Mouse (Mus musculus): ENCODE measurements around the gene Gsc. TPM values are rescaled to one million over a fixed set of nuclear protein-coding genes. Genes with fewer than 3 reads are reported as not detected.
"Not testable (repeated sequence)": the region's sequence is repeated elsewhere in the genome, so short reads cannot be mapped to it uniquely, and the experiment has no call there.

The Gsc gene
- total and polyA plus RNA-seq, 2 experiments from 2014 or later = 1.5 TPM; not detected in 1

DNA sequence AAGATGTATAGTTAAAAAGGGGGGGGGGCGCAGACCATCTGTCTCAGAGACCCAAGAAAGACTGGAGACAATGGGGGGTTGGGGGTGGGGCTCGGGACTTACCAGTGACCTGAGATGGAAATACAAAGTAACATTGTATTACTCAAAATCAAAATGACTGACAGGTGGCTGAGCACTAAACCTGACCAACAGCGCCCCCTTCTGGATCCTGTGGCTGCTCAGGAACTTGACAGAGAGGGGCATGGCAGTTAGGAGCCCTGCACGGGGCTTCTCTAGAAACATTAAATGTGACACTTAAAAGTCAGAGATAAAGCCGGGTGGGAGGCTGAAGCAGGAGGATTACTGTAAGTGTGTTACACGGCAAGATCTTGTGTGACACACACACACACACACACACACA lies 13.8 kb downstream of the Gsc start:
- DNase-seq (no peak), ATAC-seq (no peak)
- Histone ChIP-seq H3K4me2 (ENCODE audit: low read depth) (no peak overlapping the region), H3K9me3 (ENCODE audit: low read length) (no peaks in the 10 kb centered on the region), H3K9ac (no peak overlapping the region), H3K36me3 (ENCODE audit: insufficient read depth) (no peaks in the 10 kb centered on the region), H3K27me3 (ENCODE audit: insufficient read depth, low read length) (no peaks in the 10 kb centered on the region; the same call in 1 of the 2 replicates), H3K4me1 (ENCODE audit: insufficient read depth) (no peaks in the 10 kb centered on the region), H3K4me3 (ENCODE audit: low read depth, low read length) (no peak overlapping the region), H3K27ac (ENCODE audit: low read depth, low read length) (no peak overlapping the region)
- no peak for TF ChIP-seq CTCF (IDR thresholded peaks at IDR 0.05; ENCODE audit: low read depth)
- 61% methylated on average over 6 of the region's 6 CpGs for WGBS

DNA sequence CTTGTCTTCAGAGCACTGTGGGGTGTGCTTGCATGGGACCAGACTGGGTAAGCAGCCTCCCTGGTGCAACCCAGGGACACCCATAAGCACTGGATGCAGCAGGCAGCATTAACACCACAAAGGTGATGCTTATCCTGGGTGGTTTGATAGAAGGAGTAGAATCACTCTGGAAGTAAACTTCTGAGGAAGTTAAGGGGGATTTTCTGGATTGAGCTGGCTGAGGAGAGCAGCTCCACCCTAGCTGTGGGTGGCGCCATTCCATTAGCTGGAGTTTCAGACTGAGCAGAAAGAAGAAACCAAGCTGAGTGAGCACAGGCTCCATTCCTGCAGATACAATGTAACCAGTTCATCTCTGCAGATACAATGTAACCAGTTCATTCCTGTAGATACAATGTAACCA lies 20.1 kb downstream of the Gsc start:
- Histone ChIP-seq H3K4me1 (ENCODE audit: insufficient read depth) (no peaks in the 10 kb centered on the region), H3K27ac (ENCODE audit: low read depth, low read length) (no peak overlapping the region), H3K4me2 (ENCODE audit: low read depth) (no peak overlapping the region), H3K27me3 (ENCODE audit: insufficient read depth, low read length) (no peaks in the 10 kb centered on the region), H3K9ac (no peak overlapping the region), H3K36me3 (ENCODE audit: insufficient read depth) (no peaks in the 10 kb centered on the region), H3K9me3 (ENCODE audit: low read length) (no peaks in the 10 kb centered on the region), H3K4me3 (ENCODE audit: low read depth, low read length) (no peak overlapping the region)
- WGBS = 52% methylated on average over 1 of the region's 1 CpGs
- TF ChIP-seq CTCF (IDR thresholded peaks at IDR 0.05; ENCODE audit: low read depth) = no peak
- ATAC-seq = no peak
- no peak for DNase-seq

DNA sequence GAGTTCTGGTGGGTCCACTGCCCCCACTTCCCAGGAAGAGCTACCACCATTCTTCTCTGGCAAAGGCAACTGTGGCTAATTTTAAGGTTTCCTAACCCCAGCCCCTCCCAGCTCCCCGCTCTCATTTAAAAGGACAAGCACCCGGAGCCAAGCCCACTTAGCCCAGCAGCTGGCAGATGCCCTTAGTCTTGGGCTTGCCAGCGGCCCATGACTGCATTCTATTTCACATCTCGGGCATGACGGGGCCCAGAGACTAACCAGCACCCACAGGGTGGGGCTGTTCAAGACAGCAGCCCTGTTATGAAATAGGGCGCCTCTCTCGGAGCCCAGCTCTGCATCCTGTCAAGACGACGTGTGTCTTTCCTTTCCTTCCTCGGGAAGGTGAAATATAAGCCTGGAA lies 22.9 kb downstream of the Gsc start:
- Histone ChIP-seq H3K27ac (ENCODE audit: low read depth, low read length) (no peak overlapping the region), H3K9ac (no peak overlapping the region), H3K4me1 (ENCODE audit: insufficient read depth) (no peaks in the 10 kb centered on the region), H3K27me3 (ENCODE audit: insufficient read depth, low read length) (no peaks in the 10 kb centered on the region), H3K4me3 (ENCODE audit: low read depth, low read length) (no peak overlapping the region), H3K4me2 (ENCODE audit: low read depth) (no peak overlapping the region), H3K36me3 (ENCODE audit: insufficient read depth) (no peaks in the 10 kb centered on the region), H3K9me3 (ENCODE audit: low read length) (no peaks in the 10 kb centered on the region)
- no peak for TF ChIP-seq CTCF (IDR thresholded peaks at IDR 0.05; ENCODE audit: low read depth)
- ATAC-seq (no peak), DNase-seq (no peak)
- WGBS = 65% methylated on average over 10 of the region's 10 CpGs

DNA sequence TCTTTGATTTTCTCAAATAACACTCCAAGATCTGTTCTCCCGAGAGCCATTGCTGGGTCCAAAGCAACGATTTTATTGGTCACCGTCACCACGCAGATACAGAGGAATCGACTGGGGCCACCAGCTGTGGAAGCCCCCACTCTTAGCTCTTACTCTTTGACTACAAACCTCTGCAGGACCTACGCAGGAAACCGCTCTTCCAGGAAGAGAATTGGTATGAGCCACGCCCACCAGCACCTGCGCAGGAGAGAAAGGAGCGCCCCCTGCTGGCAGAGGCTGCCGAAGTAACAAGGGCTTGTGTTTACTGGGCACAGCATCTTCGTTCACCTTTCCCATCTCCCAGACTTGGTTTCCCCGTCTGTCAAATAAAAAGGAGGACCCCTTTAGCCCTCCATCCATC lies 25.0 kb downstream of the Gsc start:
- Histone ChIP-seq H3K4me1 (ENCODE audit: insufficient read depth) (no peaks in the 10 kb centered on the region), H3K27me3 (ENCODE audit: insufficient read depth, low read length) (no peaks in the 10 kb centered on the region), H3K9ac (no peak overlapping the region), H3K36me3 (ENCODE audit: insufficient read depth) (no peaks in the 10 kb centered on the region), H3K4me2 (ENCODE audit: low read depth) (no peak overlapping the region), H3K9me3 (ENCODE audit: low read length) (no peaks in the 10 kb centered on the region), H3K27ac (ENCODE audit: low read depth, low read length) (no peak overlapping the region), H3K4me3 (ENCODE audit: low read depth, low read length) (no peak overlapping the region)
- DNase-seq (peak; percentile 32), ATAC-seq (no peak)
- 36% methylated on average over 13 of the region's 13 CpGs for WGBS
- peak; percentile 61 for TF ChIP-seq CTCF (IDR thresholded peaks at IDR 0.05; ENCODE audit: low read depth)

DNA sequence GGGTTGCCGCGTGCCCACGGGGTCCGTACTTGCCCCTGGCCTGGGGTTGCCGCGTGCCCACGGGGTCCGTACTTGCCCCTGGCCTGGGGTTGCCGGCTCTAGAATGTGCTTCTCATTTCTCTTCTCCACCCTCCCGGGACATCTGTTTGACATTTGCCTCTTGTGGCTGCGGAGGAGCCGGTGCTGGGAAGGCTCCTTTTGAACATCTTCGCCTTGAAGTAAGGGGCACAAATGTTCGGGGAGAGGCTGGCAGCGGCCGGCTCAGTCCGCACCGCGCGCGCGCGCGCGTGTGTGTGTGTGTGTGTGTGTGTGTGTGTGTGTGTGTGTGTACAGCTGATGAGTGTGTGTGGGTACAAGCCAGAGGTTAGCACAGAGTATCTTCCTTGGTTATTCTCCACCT lies 26.1 kb downstream of the Gsc start:
- H3K4me2 ChIP-seq (ENCODE audit: low read depth); H3K4me1 ChIP-seq (ENCODE audit: insufficient read depth); ATAC-seq; H3K27me3 ChIP-seq (ENCODE audit: insufficient read depth, low read length); H3K4me3 ChIP-seq (ENCODE audit: low read depth, low read length); H3K36me3 ChIP-seq (ENCODE audit: insufficient read depth); DNase-seq; H3K27ac ChIP-seq (ENCODE audit: low read depth, low read length); H3K9me3 ChIP-seq (ENCODE audit: low read length); H3K9ac ChIP-seq: not testable (repeated sequence)
- WGBS = 90% methylated on average over 25 of the region's 25 CpGs

DNA sequence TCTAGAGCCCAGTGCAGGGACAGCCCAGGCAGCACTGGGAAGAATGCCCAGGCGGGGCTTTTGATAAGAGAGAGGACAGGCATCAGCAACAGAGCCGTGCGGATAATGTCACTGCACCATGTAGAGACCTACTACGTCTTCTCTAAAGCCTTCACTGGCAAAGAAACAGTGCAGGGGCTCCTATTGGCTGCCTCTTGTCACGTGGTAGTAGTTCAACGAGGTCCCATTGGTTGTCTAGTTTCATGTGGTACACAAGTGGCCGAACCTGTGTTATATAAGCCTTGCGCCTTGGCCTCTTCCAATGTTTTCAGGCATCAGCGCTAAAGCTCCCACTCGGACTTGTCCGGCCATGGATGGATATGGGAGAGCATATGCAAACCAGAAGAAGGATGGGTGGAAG lies 29.4 kb downstream of the Gsc start:
- WGBS = 81% methylated on average over 11 of the region's 11 CpGs
- Histone ChIP-seq H3K4me1 (ENCODE audit: insufficient read depth) (no peaks in the 10 kb centered on the region), H3K9ac (no peak overlapping the region), H3K27me3 (ENCODE audit: insufficient read depth, low read length) (peaks cover 5% of the 10 kb centered on the region; the same call in 1 of the 2 replicates), H3K27ac (ENCODE audit: low read depth, low read length) (no peak overlapping the region), H3K4me3 (ENCODE audit: low read depth, low read length) (no peak overlapping the region), H3K9me3 (ENCODE audit: low read length) (no peaks in the 10 kb centered on the region), H3K4me2 (ENCODE audit: low read depth) (no peak overlapping the region), H3K36me3 (ENCODE audit: insufficient read depth) (no peaks in the 10 kb centered on the region)
- no peak for TF ChIP-seq CTCF (IDR thresholded peaks at IDR 0.05; ENCODE audit: low read depth)
- ATAC-seq = no peak
- DNase-seq = no peak

DNA sequence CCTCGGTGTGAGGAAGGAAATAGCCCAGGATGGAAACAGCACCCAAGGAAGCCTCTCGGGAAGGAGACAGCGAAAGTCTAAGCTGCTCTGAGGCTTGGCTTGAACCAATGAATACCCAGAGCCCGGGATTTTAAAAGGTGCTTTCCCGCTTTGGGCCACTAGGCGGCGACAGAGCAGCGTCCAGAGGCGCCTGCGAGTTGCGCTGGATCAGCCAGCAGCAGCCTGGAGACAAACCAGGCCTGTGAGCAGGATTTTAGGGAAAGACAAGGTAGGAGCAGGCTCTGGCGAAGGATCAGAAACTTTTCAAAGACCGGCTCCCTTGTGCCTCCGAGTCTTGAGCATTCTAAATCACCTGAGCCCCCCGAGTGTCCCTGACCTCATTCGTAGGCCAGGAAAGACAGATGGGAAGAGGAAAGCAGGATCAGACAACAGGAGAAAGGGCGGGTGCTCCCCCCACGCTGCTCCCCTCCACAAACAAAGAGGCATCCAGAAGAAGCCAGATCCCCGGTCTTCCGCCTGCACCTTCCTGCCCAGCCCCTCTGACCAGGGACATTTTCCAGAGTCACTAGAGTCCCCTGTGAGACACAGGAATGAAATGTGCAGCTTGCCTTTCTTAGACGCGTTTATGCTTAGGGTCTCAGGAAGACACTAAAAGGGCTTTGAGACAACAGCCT lies 32.9 kb downstream of the Gsc start:
- peak; percentile 93 for DNase-seq
- WGBS = 11% methylated on average over 22 of the region's 22 CpGs
- no peak overlapping the region for H3K9ac ChIP-seq

More for the DNA sequence above, 32.9 kb downstream of the Gsc start:
- Histone ChIP-seq H3K27ac (ENCODE audit: low read depth, low read length) (no peak overlapping the region), H3K27me3 (ENCODE audit: insufficient read depth, low read length) (peaks cover 5% of the 10 kb centered on the region; the same call in 1 of the 2 replicates), H3K9me3 (ENCODE audit: low read length) (no peaks in the 10 kb centered on the region), H3K4me2 (ENCODE audit: low read depth) (no peak overlapping the region), H3K4me3 (ENCODE audit: low read depth, low read length) (no peak overlapping the region), H3K36me3 (ENCODE audit: insufficient read depth) (no peaks in the 10 kb centered on the region), H3K4me1 (ENCODE audit: insufficient read depth) (no peaks in the 10 kb centered on the region)
- peak; percentile 76 for ATAC-seq
- TF ChIP-seq CTCF (IDR thresholded peaks at IDR 0.05; ENCODE audit: low read depth) = peak; percentile 99
